Mouse (Mus musculus): ENCODE data around the gene 4632433K11Rik. TPM values are rescaled to one million over a fixed set of nuclear protein-coding genes. Genes with fewer than 3 reads are reported as not detected.

Gene 4632433K11Rik
- polyA plus RNA-seq, 1 experiment from 2014 or later = not detected

- H3K9ac ChIP-seq (ENCODE audit: low read depth, low read length) = no peak overlapping the region
- H3K27ac ChIP-seq = no peak overlapping the region
- no peak overlapping the region for H3K4me2 ChIP-seq (ENCODE audit: low read length)
- no peaks in the 10 kb centered on the region for H3K4me1 ChIP-seq (replicated peaks; ENCODE audit: insufficient read depth, low read length)
- TF ChIP-seq CTCF (IDR thresholded peaks at IDR 0.05; ENCODE audit: low read depth) = no peak
- no peak for ATAC-seq (replicated peaks; ENCODE audit: low FRiP score, low read depth)
- no peak for DNase-seq (ENCODE audit: low spot score)
- no peaks in the 10 kb centered on the region for H3K27me3 ChIP-seq (ENCODE audit: insufficient read depth, low read length)
- H3K4me3 ChIP-seq (replicated peaks; ENCODE audit: low read depth, low read length) = no peak overlapping the region
- peaks cover 63% of the 10 kb centered on the region for H3K36me3 ChIP-seq (ENCODE audit: insufficient read depth, low read length)
- H3K9me3 ChIP-seq (replicated peaks; ENCODE audit: low read length) = peaks cover 19% of the 10 kb centered on the region
- WGBS = 92% methylated on average over 21 of the region's 21 CpGs
Observed at GRCm38 (mm10) chr7:5029946-5030345, 4.0 kb upstream of the 4632433K11Rik start.

DNA sequence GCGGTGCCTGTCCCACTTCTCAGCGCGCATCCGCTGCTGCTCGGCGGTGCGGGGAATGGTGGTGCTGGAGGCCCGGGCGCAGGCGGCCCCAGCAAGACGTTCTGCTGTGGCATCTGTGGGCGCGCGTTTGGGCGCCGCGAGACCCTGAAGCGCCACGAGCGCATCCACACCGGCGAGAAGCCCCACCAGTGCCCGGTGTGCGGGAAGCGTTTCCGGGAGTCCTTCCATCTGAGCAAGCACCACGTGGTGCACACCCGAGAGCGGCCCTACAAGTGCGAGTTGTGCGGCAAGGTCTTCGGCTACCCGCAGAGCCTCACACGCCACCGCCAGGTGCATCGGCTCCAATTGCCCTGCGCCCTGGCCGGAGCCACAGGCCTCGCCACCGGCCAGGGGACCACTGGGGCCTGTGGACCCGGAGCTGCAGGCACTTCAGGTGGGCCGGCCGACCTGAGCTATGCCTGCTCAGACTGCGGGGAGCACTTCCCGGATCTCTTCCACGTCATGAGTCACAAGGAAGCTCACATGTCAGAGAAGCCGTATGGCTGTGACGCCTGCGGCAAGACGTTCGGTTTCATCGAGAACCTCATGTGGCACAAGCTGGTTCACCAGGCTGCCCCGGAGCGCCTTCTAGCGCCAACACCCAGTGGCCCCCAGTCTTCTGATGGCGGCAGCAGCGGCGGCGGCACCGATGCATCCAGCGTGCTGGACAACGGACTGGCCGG lies 3.2 kb upstream of the 4632433K11Rik start:
- WGBS = 89% methylated on average over 63 of the region's 63 CpGs
- DNase-seq (ENCODE audit: low spot score) (no peak), ATAC-seq (replicated peaks; ENCODE audit: low FRiP score, low read depth) (no peak)
- Histone ChIP-seq H3K9me3 (replicated peaks; ENCODE audit: low read length) (peaks cover 19% of the 10 kb centered on the region), H3K4me2 (ENCODE audit: low read length) (no peak overlapping the region), H3K4me3 (replicated peaks; ENCODE audit: low read depth, low read length) (no peak overlapping the region), H3K27ac (no peak overlapping the region), H3K4me1 (replicated peaks; ENCODE audit: insufficient read depth, low read length) (no peaks in the 10 kb centered on the region), H3K27me3 (ENCODE audit: insufficient read depth, low read length) (no peaks in the 10 kb centered on the region), H3K9ac (ENCODE audit: low read depth, low read length) (no peak overlapping the region), H3K36me3 (ENCODE audit: insufficient read depth, low read length) (peaks cover 68% of the 10 kb centered on the region)
- no peak for TF ChIP-seq CTCF (IDR thresholded peaks at IDR 0.05; ENCODE audit: low read depth)

DNA sequence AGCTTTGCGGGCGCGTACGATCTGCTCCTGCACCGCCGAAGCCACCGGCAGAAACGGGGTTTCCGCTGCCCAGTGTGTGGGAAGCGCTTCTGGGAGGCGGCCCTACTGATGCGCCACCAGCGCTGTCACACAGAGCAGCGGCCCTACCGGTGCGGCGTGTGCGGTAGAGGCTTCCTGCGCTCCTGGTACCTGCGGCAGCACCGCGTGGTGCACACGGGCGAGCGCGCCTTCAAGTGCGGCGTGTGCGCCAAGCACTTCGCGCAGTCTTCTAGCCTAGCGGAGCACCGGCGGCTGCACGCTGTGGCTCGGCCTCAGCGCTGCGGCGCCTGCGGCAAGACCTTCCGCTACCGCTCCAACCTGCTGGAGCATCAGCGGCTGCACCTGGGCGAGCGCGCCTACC lies 2.4 kb upstream of the 4632433K11Rik start:
- DNase-seq (ENCODE audit: low spot score) = no peak
- H3K4me2 ChIP-seq (ENCODE audit: low read length) = no peak overlapping the region
- 85% methylated on average over 41 of the region's 46 CpGs for WGBS
- H3K27me3 ChIP-seq (ENCODE audit: insufficient read depth, low read length) = no peaks in the 10 kb centered on the region
- ATAC-seq (replicated peaks; ENCODE audit: low FRiP score, low read depth) = no peak
- no peak overlapping the region for H3K4me3 ChIP-seq (replicated peaks; ENCODE audit: low read depth, low read length)
- no peaks in the 10 kb centered on the region for H3K4me1 ChIP-seq (replicated peaks; ENCODE audit: insufficient read depth, low read length)
- no peak for TF ChIP-seq CTCF (IDR thresholded peaks at IDR 0.05; ENCODE audit: low read depth)
- peaks cover 19% of the 10 kb centered on the region for H3K9me3 ChIP-seq (replicated peaks; ENCODE audit: low read length)
- no peak overlapping the region for H3K27ac ChIP-seq
- no peak overlapping the region for H3K9ac ChIP-seq (ENCODE audit: low read depth, low read length)
- peaks cover 71% of the 10 kb centered on the region for H3K36me3 ChIP-seq (ENCODE audit: insufficient read depth, low read length)

GRCm38 (mm10) chr7:5035628-5036027 lies 1.7 kb downstream of the 4632433K11Rik start:
- Histone ChIP-seq H3K36me3 (ENCODE audit: insufficient read depth, low read length) (peaks cover 49% of the 10 kb centered on the region), H3K4me2 (ENCODE audit: low read length) (no peak overlapping the region), H3K4me1 (replicated peaks; ENCODE audit: insufficient read depth, low read length) (0 out of 2 replicates have a peak, but pooled peaks cover 3% of the 10 kb centered on the region), H3K4me3 (replicated peaks; ENCODE audit: low read depth, low read length) (no peak overlapping the region), H3K27ac (no peak overlapping the region), H3K9me3 (replicated peaks; ENCODE audit: low read length) (peaks cover 10% of the 10 kb centered on the region), H3K27me3 (ENCODE audit: insufficient read depth, low read length) (no peaks in the 10 kb centered on the region), H3K9ac (ENCODE audit: low read depth, low read length) (no peak overlapping the region)
- no peak for DNase-seq (ENCODE audit: low spot score)
- 96% methylated on average over 17 of the region's 17 CpGs for WGBS
- ATAC-seq (replicated peaks; ENCODE audit: low FRiP score, low read depth) = no peak
- TF ChIP-seq CTCF (IDR thresholded peaks at IDR 0.05; ENCODE audit: low read depth) = no peak

DNA sequence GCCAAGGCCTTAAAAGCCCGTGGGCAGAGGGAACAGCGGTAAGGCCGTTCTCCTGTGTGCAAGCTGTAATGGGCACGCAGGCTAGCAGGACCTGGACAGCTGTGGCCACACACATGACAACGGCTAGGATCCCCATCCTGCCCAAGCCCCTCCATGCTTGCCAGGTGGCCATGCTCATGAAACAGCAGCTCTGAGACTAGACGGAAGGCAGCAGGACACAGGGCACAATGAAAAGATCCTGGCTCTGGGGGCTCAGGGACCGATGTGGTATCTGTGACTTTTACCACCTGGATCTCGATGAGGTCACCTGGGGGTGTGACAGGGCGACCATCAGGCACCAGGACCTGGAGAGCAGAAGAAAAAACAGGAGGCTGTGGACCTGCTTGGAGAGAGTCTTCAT lies 2.2 kb downstream of the 4632433K11Rik start:
- 94% methylated on average over 9 of the region's 9 CpGs for WGBS
- no peak for ATAC-seq (replicated peaks; ENCODE audit: low FRiP score, low read depth)

DNA sequence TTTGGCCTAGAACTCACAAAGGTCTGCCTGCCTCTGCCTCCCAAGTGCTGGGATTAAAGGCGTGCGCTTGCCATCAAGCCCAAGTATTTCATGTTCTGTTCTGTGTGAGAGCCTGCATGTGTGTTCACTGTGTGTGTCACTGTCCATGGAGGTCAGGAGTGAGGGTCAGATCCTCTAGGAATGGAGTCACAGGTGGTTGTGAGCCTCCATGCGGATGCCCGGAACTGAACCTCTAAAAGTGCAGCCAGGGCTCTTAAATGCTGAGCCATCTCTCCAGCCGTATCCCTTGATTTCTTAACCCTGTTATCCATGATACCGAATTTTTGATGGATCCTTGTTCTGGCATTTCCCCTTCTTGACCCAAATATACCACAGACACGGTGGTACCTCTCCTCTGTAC lies 3.1 kb downstream of the 4632433K11Rik start:
- ATAC-seq (replicated peaks; ENCODE audit: low FRiP score, low read depth) = no peak
- Histone ChIP-seq H3K4me2 (ENCODE audit: low read length) (no peak overlapping the region), H3K27me3 (ENCODE audit: insufficient read depth, low read length) (no peaks in the 10 kb centered on the region), H3K27ac (no peak overlapping the region), H3K4me3 (replicated peaks; ENCODE audit: low read depth, low read length) (no peak overlapping the region), H3K4me1 (replicated peaks; ENCODE audit: insufficient read depth, low read length) (0 out of 2 replicates have a peak, but pooled peaks cover 3% of the 10 kb centered on the region), H3K9ac (ENCODE audit: low read depth, low read length) (no peak overlapping the region), H3K36me3 (ENCODE audit: insufficient read depth, low read length) (peaks cover 35% of the 10 kb centered on the region), H3K9me3 (replicated peaks; ENCODE audit: low read length) (no peaks in the 10 kb centered on the region)
- 94% methylated on average over 7 of the region's 7 CpGs for WGBS
- TF ChIP-seq CTCF (IDR thresholded peaks at IDR 0.05; ENCODE audit: low read depth) = no peak
- no peak for DNase-seq (ENCODE audit: low spot score)

More for the DNA sequence above, 2.2 kb downstream of the 4632433K11Rik start:
- Histone ChIP-seq H3K4me2 (ENCODE audit: low read length) (no peak overlapping the region), H3K36me3 (ENCODE audit: insufficient read depth, low read length) (peaks cover 44% of the 10 kb centered on the region), H3K4me1 (replicated peaks; ENCODE audit: insufficient read depth, low read length) (0 out of 2 replicates have a peak, but pooled peaks cover 3% of the 10 kb centered on the region), H3K27ac (no peak overlapping the region), H3K27me3 (ENCODE audit: insufficient read depth, low read length) (no peaks in the 10 kb centered on the region), H3K9me3 (replicated peaks; ENCODE audit: low read length) (peaks cover 5% of the 10 kb centered on the region), H3K9ac (ENCODE audit: low read depth, low read length) (no peak overlapping the region), H3K4me3 (replicated peaks; ENCODE audit: low read depth, low read length) (no peak overlapping the region)
- DNase-seq (ENCODE audit: low spot score) = no peak
- TF ChIP-seq CTCF (IDR thresholded peaks at IDR 0.05; ENCODE audit: low read depth) = no peak
